Mouse (Mus musculus) gastrocnemius, adult 18-20 months (tissue): Measurements from ENCODE around the gene Gatc. TPM values are rescaled to one million over a fixed set of nuclear protein-coding genes. Genes with fewer than 3 reads are reported as not detected.
"Not testable (repeated sequence)": the region's sequence is repeated elsewhere in the genome, so short reads cannot be mapped to it uniquely, and the experiment has no call there.

Source experiments
- DNase-seq: peaks from one replicate; pipeline ENCODE4 v3.0.0; 2021; ENCODE audit warnings: low spot score
- long read RNA-seq, 2 experiments: library from polyadenylated mRNA; stranded (forward); transcript quantifications; one replicate each; pipeline ENCODE4 v2.0.0; 2021
- total RNA-seq, 2 experiments: library from RNA; stranded (reverse); gene quantifications; 2 replicates each; pipeline ENCODE4 v1.2.3; 2021

Gatc gene
- 10 to 100 TPM; 23.6 to 24.7 TPM for total RNA-seq
- long read RNA-seq, experiment 1, transcript Gatc-201 (3 exons, 1,797 nt), result major isoform, 24 of 24 reads
- long read RNA-seq, experiment 1, partial matches to known transcripts, result 0 of 24 reads
- long read RNA-seq, experiment 1, other reads (novel, unspliced or antisense), result 0 of 24 reads
- long read RNA-seq, experiment 2, transcript Gatc-201 (3 exons, 1,797 nt), result major isoform, 21 of 22 reads
- long read RNA-seq, experiment 2, partial matches to known transcripts, result 0 of 22 reads
- long read RNA-seq, experiment 2, other reads (novel, unspliced or antisense), result 1 of 22 reads

GRCm38 (mm10) chr5:115340577-115341313 is at the start of gene Gatc, which contains the start of gene Triap1:
TSS of gene Gatc (minus strand) at chr5:115341178.
TSS of gene Triap1 (plus strand) at chr5:115341225.
- peak; percentile 88 for DNase-seq

DNA sequence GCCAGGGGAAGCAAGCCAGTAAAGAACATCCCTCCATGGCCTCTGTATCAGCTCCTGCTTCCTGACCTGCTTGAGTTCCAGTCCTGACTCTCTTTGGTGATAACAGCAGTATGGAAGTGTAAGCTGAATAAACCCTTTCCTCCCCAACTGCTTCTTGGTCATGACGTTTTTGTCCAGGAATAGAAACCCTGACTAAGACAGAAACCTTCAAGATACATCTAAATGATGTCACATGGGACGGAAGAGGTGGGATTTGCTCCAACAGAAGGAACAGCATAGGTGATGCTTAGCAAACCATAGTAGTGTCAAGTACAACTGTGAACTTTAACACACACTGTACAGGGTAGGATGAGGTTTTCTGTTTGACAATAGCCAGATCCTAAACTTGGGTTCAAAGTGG is 37.9 kb upstream of the Gatc start:
- DNase-seq, result not testable (repeated sequence)

DNA sequence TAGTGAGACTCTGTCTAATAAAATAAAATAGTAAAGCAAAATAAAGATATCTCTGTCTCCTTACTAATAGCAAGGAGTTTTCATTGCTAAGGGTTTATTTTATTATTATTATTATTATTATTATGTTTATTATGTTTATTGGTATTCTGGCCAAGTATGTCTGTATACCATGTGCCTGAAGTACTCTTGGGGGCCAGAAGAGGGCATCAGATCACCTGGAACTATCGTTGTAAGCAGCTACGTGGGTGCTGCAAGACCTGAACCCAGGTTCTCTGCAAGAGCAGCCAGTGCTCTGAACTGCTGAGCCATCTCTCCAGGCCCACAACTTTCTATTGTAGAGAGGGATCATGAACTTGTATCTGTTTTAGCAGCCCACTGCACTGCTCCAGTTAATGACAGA is 34.5 kb upstream of the Gatc start:
- no peak for DNase-seq

DNA sequence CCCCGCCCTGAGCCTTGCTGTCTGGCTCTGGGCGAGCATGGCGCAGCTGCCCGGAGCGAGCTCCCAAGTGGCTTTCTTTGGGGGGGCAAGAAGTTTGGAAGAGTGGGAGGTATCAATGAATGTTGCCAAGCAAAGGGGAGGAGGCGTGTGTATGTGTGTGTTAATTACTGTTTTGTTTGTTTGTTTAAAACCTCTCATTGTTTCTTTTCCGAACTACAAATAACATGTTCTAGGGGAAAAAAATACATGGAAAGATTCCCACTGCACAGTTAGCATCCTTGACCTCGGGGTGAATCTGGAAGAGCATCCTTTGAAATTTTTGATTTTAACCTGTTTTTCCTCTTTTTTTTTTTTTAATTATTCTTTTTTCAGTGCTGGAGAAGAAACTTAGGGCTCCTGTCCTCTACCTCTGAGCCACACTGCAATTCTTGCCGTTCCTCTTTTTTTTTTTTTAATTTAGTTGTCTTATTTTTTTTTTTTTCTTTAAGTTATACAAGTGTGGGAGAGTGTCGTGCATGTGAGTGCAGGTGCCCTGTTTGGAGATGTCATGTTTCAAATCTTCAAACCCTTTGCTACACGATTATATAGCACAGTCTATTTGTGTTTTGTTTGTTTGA is 33.3 kb upstream of the Gatc start:
- no peak for DNase-seq

DNA sequence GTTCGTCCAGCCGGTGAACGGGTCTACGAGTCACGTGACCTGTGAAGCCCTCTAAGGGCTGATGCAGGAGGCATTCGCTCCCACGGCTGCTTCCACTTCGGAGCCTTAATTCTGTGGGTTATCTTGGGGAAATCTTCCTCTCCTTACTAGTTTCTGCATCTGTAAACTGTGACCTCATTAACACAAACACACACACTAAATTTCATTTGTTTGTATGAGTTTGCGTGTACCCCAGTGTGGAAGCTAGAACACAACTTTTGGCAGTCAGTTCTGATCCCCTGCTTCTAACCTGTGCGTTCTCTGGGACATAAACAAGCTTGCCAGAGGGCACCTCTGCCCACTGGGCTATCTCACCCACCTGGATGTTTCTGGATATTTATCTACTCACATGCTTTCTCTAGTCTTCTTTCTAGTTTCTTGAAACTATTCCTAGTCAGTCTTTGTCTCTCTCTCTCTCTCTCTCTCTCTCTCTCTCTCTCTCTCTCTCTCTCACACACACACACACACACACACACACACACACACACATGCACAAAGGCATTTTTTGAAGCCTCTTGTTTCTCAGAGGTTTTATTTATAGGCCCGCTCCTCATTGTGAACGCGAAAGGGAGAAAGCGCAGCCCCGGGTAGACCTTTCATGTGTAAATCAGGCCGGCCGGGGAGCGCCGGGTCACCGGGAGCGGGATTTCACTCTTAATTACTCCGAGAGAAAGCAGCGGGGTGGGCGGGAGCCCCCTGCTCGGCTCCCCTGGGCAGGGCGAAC is 32.6 kb upstream of the Gatc start:
- DNase-seq, result no peak

DNA sequence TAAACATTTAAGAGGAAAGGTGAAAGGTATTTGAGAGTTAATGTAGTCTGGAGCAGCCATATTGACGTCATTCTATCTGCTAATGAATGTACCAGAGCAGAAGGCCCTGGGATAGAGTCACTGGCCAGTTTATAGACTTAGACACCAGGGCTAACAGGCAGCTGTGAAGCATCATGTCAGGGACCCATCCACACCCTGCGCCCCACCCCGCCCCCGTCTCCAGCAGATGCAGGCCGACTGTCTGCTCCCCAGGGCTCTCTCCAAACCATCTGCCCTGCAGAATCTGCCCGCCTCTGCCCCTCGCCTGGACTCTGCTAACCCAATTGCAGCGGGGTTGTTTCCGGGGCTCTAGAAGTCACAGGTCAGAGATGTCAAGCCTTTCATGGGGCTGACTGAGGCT is 30.8 kb upstream of the Gatc start:
- DNase-seq, result no peak

DNA sequence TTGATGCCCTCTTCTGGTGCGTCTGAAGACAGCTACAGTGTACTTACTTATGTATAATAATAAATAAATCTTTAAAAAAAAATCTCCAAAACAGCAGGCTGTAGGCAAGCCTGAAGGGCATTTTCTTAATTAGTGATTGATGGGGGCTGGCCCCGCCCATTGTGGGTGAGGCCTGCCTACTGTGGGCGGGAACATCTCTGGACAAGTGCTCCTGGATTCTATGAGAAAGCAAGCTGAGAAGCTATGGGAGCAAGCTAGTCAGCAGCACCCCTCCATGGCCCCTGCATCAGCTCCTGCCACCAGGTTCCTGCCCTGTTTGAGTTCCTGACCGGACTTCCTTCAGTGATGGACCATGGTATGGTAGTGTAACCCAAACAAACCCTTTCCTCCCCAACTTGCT is 23.8 kb upstream of the Gatc start:
- DNase-seq, result no peak

DNA sequence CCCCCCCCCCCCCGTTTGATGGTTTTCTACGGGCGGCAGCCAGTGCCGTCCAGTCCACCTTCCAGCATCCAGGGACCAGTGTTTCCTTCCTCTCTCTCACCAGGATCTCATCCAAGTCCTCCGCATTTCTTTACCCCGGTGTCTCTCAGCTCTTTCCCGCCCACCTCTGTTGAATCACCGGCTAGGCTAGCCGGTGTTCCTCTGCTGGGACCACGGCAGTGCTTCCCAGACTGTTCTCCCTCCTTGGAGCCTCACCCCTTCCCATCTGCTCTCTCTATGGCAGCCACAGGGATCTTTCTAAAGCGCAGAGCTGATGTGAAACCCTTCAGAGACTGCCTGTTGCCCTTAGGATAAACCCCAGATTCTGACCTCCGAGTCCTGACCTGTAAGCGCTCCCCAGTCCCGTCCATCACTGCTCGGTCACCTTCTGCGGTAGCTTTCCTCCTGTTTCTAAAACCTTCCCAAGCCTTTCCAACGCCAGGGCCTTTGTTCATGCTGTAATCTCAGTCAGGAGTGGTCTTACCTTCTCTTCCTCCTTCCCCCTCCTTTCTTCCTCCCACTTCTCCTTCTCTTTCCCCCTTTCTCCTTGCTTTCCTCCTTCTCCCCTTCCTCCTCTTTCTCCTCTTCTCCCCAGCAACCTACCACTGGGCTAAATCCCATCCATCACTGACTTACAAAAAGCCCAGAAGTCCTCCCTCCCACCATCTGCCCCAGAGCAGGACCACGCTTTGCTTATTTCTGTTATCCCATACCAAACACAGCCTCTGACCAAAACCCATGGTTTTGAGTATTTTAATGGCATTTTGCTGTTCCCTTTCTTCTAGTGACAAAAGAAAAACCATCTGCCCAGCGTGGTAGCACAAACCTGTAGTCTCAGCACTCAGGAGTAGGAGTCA is 22.1 kb upstream of the Gatc start:
- no peak for DNase-seq

- DNase-seq, result no peak
These were observed 21.2 kb upstream of the Gatc start for GRCm38 (mm10) chr5:115362216-115362615.

DNA sequence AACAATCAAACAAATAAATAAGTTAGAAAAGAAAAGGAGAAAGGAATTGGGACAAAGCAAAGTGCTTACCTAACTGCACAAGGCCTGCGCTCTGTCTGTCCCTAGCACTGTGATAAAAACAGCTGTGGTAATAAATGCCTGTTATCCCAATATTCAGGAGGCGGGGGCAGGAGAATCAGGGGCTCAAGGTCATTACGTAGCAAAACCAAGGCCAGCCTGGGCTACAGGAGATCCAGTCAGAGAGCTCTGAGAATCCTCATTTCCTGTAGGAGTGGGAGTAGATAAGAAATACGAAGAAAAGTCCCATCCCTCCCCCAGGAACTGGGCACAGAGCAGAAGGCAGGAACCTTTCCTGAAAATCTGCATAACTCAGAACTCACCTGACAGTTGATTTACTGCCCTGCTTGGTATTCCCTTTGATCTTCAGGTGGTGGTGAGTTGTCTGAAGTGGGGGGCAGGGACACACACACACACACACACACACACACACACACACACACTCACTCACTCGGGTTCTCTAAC is 18.9 kb upstream of the Gatc start:
- no peak for DNase-seq

DNA sequence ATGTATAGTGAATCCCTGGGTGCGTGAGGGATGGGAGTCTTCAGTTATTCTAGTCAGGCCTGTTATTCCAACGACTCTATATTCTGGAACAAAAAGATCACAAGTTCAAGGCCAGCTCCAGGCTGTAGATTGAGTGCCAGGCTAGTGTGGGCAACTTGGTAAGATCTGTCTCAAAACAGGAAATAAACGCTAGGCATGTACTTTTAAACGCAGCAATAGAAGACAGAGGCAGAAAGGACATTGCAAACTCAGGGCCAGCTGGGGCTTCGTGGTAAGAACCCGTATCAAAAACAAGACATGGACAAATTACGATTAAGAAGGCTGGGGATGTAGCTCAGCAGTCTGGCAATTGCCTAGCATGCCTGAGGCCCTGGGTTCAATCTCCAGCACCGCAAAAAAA is 18.5 kb upstream of the Gatc start:
- no peak for DNase-seq

GRCm38 (mm10) chr5:115358872-115359271 is 17.9 kb upstream of the Gatc start:
- peak; percentile 75 for DNase-seq

GRCm38 (mm10) chr5:115355070-115355469 is 14.1 kb upstream of the Gatc start:
- no peak for DNase-seq

- DNase-seq, result no peak
These were observed 10.4 kb upstream of the Gatc start for GRCm38 (mm10) chr5:115351348-115351747.

- no peak for DNase-seq
These were observed 8.2 kb upstream of the Gatc start for GRCm38 (mm10) chr5:115349225-115349555.

DNA sequence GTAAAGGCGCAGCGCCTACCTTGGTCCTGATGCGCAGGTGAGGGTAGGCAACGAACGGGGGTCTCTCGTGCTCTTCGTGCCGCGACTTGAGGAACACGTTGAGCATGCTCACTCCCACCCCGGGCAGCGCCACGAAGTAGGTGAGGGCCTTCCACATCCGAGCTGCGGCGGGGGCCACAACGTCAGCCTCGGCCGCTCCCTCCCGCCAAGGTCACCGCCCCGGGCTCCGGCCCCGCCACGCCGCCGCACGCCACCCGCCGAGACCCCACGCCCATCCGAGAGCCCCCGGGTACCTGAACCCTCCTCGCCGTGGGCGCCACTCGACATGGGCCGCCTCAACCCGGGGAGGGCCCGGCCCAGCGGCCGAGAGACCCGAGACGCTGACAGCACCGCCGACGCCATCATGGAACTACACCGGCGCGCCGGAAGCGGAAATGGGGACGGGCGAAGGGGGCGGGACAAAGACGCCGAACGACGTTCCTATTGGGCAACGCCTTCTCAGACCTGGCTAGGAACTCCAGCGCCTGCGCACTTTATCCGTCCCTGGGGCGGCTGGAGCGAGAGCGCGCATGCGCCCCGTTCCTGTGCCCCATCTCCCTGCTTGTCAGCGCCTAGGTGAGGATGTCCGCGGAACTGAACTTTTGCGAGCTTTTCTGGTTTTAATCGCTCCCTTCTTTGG is 7.7 kb upstream of the Gatc start, which contains the start of gene Cox6a1:
TSS of gene Cox6a1 (minus strand) at position 436 of the 679 bp plus-strand sequence.
- peak; percentile 98 for DNase-seq

DNA sequence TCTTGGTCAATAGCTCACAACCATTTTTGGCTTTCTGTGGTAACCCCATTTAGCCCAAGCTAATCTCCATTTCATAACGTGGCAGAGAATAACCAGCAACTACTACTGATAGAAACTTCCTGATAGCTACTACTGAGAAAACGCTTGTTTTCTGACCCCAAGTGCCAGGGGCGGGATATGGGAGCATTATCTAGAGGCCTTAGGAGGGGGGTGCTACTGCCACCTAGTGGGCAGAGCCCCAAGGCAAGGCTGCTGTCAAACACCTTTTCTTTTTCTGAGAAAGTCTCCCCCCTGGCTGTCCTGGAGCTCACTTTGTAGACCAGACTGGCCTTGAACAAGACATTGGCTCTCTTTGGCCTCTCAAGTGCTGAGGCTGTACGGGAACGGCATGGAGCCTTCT is 6.6 kb upstream of the Gatc start:
- DNase-seq, result peak; percentile 75

DNA sequence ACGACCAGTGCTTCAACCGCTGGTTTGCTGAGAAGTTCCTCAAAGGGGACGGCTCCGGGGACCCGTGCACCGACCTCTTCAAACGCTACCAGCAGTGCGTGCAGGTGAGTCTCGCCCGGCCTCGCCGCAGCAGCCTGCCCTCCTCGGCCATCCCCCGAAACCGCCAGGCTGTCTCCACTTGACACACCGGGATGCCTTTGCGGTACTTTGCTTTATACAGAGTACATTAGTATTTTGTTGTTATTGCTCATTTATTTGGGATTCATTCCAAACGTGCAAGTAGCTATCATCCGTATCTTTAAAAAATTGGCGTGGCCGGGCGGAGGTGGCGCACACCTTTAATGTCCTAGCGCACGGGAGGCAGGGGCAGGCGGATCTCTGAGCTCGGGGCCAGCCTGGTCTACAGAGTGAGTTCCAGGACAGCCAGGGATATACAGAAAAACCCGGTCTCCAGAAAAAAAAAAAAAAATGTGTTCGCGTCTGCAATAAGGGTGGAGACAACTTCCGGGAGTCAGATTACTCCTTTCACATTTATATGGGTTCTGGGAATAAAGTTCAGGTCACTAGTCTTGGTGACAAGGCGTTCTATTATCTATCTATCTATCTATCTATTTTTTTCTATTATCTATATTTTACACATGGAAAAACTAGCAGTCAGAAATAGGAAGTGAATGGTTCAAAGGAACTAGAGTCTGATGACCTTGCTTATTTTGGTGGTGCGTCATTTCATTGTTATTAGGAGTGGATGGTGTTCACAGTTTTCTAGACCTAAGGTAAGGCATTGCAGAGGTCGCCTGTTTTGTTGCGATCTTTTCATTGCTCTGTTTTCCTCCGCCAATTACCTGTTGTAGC is 562 bp upstream of the Gatc start:
- no peak for DNase-seq

DNA sequence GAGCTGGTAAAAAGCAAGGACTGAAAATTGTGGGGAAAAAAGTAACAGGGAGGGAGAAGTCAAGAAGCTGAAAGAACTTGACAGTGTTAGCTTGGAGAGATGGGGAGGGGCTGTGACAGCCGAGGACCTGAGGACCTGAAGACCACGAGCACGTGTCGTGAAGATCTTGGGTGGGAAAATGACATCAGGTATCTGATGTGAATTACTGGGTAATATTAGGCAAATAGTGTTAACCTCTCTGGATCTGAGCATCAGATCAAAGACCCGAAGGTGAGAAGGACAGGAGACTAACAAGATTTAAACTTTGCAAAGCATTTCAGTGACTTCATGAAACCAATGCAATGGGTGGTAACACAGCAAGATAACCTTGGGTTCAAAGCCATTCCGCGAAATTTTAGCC is 971 bp downstream of the Gatc start:
- DNase-seq, result no peak
